Mouse (Mus musculus): ENCODE results near the gene Mymk. TPM values are rescaled to one million over a fixed set of nuclear protein-coding genes. Genes with fewer than 3 reads are reported as not detected.

Gene Mymk
- polyA plus RNA-seq, 1 experiment from 2014 or later = 11.5 TPM

- Histone ChIP-seq H3K4me2 (ENCODE audit: low read depth) (no peak overlapping the region), H3K9ac (ENCODE audit: low read length) (no peak overlapping the region), H3K4me1 (ENCODE audit: control insufficient read depth, insufficient read depth, low read length) (peaks cover 19% of the 10 kb centered on the region), H3K27ac (ENCODE audit: low read depth, low read length) (no peak overlapping the region), H3K9me3 (ENCODE audit: control insufficient read depth, low read length) (no peaks in the 10 kb centered on the region), H3K36me3 (ENCODE audit: control insufficient read depth, insufficient read depth, low read length) (no peaks in the 10 kb centered on the region), H3K27me3 (ENCODE audit: control insufficient read depth, insufficient read depth, low read length) (no peaks in the 10 kb centered on the region), H3K4me3 (ENCODE audit: low read depth, low read length) (no peak overlapping the region)
- WGBS = 70% methylated on average over 3 of the region's 3 CpGs
- DNase-seq (ENCODE audit: low spot score) = peak; percentile 37
- no peak for ATAC-seq (ENCODE audit: insufficient read depth, low FRiP score, low TSS enrichment)
Observed at GRCm38 (mm10) chr2:27075485-27075884, 3.5 kb upstream of the Mymk start.

- Histone ChIP-seq H3K27me3 (ENCODE audit: control insufficient read depth, insufficient read depth, low read length) (no peaks in the 10 kb centered on the region), H3K27ac (ENCODE audit: low read depth, low read length) (no peak overlapping the region), H3K36me3 (ENCODE audit: control insufficient read depth, insufficient read depth, low read length) (no peaks in the 10 kb centered on the region), H3K9ac (ENCODE audit: low read length) (no peak overlapping the region), H3K4me3 (ENCODE audit: low read depth, low read length) (no peak overlapping the region), H3K4me1 (ENCODE audit: control insufficient read depth, insufficient read depth, low read length) (peaks cover 19% of the 10 kb centered on the region), H3K9me3 (ENCODE audit: control insufficient read depth, low read length) (no peaks in the 10 kb centered on the region), H3K4me2 (ENCODE audit: low read depth) (no peak overlapping the region)
- DNase-seq (ENCODE audit: low spot score) = no peak
- WGBS = 76% methylated on average over 4 of the region's 4 CpGs
- no peak for ATAC-seq (ENCODE audit: insufficient read depth, low FRiP score, low TSS enrichment)
Observed at GRCm38 (mm10) chr2:27074804-27075203, 2.8 kb upstream of the Mymk start.

- Histone ChIP-seq H3K4me3 (ENCODE audit: low read depth, low read length) (no peak overlapping the region), H3K9ac (ENCODE audit: low read length) (no peak overlapping the region), H3K4me2 (ENCODE audit: low read depth) (no peak overlapping the region), H3K4me1 (ENCODE audit: control insufficient read depth, insufficient read depth, low read length) (peaks cover 9% of the 10 kb centered on the region; the same call in 1 of the 2 replicates), H3K27me3 (ENCODE audit: control insufficient read depth, insufficient read depth, low read length) (no peaks in the 10 kb centered on the region), H3K27ac (ENCODE audit: low read depth, low read length) (no peak overlapping the region), H3K9me3 (ENCODE audit: control insufficient read depth, low read length) (no peaks in the 10 kb centered on the region), H3K36me3 (ENCODE audit: control insufficient read depth, insufficient read depth, low read length) (no peaks in the 10 kb centered on the region)
- 69% methylated on average over 4 of the region's 4 CpGs for WGBS
- no peak for ATAC-seq (ENCODE audit: insufficient read depth, low FRiP score, low TSS enrichment)
- no peak for DNase-seq (ENCODE audit: low spot score)
Observed at GRCm38 (mm10) chr2:27073407-27073806, 1.4 kb upstream of the Mymk start.

- H3K4me1 ChIP-seq (ENCODE audit: control insufficient read depth, insufficient read depth, low read length) = peaks cover 8% of the 10 kb centered on the region; the same call in 1 of the 2 replicates
- H3K27ac ChIP-seq (ENCODE audit: low read depth, low read length) = no peak overlapping the region
- 57% methylated on average over 4 of the region's 4 CpGs for WGBS
- no peak for DNase-seq (ENCODE audit: low spot score)
- no peak overlapping the region for H3K9ac ChIP-seq (ENCODE audit: low read length)
- no peak overlapping the region for H3K4me2 ChIP-seq (ENCODE audit: low read depth)
- H3K36me3 ChIP-seq (ENCODE audit: control insufficient read depth, insufficient read depth, low read length) = no peaks in the 10 kb centered on the region
- H3K9me3 ChIP-seq (ENCODE audit: control insufficient read depth, low read length) = no peaks in the 10 kb centered on the region
- H3K27me3 ChIP-seq (ENCODE audit: control insufficient read depth, insufficient read depth, low read length) = no peaks in the 10 kb centered on the region
- ATAC-seq (ENCODE audit: insufficient read depth, low FRiP score, low TSS enrichment) = no peak
- no peak overlapping the region for H3K4me3 ChIP-seq (ENCODE audit: low read depth, low read length)
Observed at GRCm38 (mm10) chr2:27071137-27071536, 842 bp downstream of the Mymk start.

GRCm38 (mm10) chr2:27070247-27070813 lies 1.6 kb downstream of the Mymk start:
- H3K9me3 ChIP-seq (ENCODE audit: control insufficient read depth, low read length) = no peaks in the 10 kb centered on the region
- no peaks in the 10 kb centered on the region for H3K27me3 ChIP-seq (ENCODE audit: control insufficient read depth, insufficient read depth, low read length)
- H3K4me2 ChIP-seq (ENCODE audit: low read depth) = no peak overlapping the region
- no peak overlapping the region for H3K9ac ChIP-seq (ENCODE audit: low read length)
- H3K27ac ChIP-seq (ENCODE audit: low read depth, low read length) = no peak overlapping the region
- ATAC-seq (ENCODE audit: insufficient read depth, low FRiP score, low TSS enrichment) = no peak
- H3K4me1 ChIP-seq (ENCODE audit: control insufficient read depth, insufficient read depth, low read length) = peaks cover 8% of the 10 kb centered on the region; the same call in 1 of the 2 replicates
- no peaks in the 10 kb centered on the region for H3K36me3 ChIP-seq (ENCODE audit: control insufficient read depth, insufficient read depth, low read length)
- H3K4me3 ChIP-seq (ENCODE audit: low read depth, low read length) = no peak overlapping the region
- no peak for DNase-seq (ENCODE audit: low spot score)
- 84% methylated on average over 2 of the region's 2 CpGs for WGBS

- ATAC-seq (ENCODE audit: insufficient read depth, low FRiP score, low TSS enrichment) = no peak
- no peak overlapping the region for H3K9ac ChIP-seq (ENCODE audit: low read length)
- no peaks in the 10 kb centered on the region for H3K36me3 ChIP-seq (ENCODE audit: control insufficient read depth, insufficient read depth, low read length)
- H3K4me2 ChIP-seq (ENCODE audit: low read depth) = no peak overlapping the region
- no peak overlapping the region for H3K27ac ChIP-seq (ENCODE audit: low read depth, low read length)
- H3K27me3 ChIP-seq (ENCODE audit: control insufficient read depth, insufficient read depth, low read length) = no peaks in the 10 kb centered on the region
- H3K9me3 ChIP-seq (ENCODE audit: control insufficient read depth, low read length) = no peaks in the 10 kb centered on the region
- H3K4me3 ChIP-seq (ENCODE audit: low read depth, low read length) = no peak overlapping the region
- WGBS = 42% methylated on average over 3 of the region's 3 CpGs
- peaks cover 8% of the 10 kb centered on the region; the same call in 1 of the 2 replicates for H3K4me1 ChIP-seq (ENCODE audit: control insufficient read depth, insufficient read depth, low read length)
- peak; percentile 46 for DNase-seq (ENCODE audit: low spot score)
Observed at GRCm38 (mm10) chr2:27069646-27070045, 2.3 kb downstream of the Mymk start.

- Histone ChIP-seq H3K27ac (ENCODE audit: low read depth, low read length) (no peak overlapping the region), H3K9me3 (ENCODE audit: control insufficient read depth, low read length) (no peaks in the 10 kb centered on the region), H3K9ac (ENCODE audit: low read length) (no peak overlapping the region), H3K4me2 (ENCODE audit: low read depth) (no peak overlapping the region), H3K4me3 (ENCODE audit: low read depth, low read length) (no peak overlapping the region), H3K27me3 (ENCODE audit: control insufficient read depth, insufficient read depth, low read length) (no peaks in the 10 kb centered on the region), H3K36me3 (ENCODE audit: control insufficient read depth, insufficient read depth, low read length) (no peaks in the 10 kb centered on the region), H3K4me1 (ENCODE audit: control insufficient read depth, insufficient read depth, low read length) (peaks cover 7% of the 10 kb centered on the region; the same call in 1 of the 2 replicates)
- DNase-seq (ENCODE audit: low spot score) (no peak), ATAC-seq (ENCODE audit: insufficient read depth, low FRiP score, low TSS enrichment) (no peak)
- WGBS = 37% methylated on average over 2 of the region's 2 CpGs
Observed at GRCm38 (mm10) chr2:27067996-27068395, 4.0 kb downstream of the Mymk start.

GRCm38 (mm10) chr2:27067124-27067523 lies 4.9 kb downstream of the Mymk start:
- 81% methylated on average over 2 of the region's 2 CpGs for WGBS
- no peak overlapping the region for H3K9ac ChIP-seq (ENCODE audit: low read length)
- ATAC-seq (ENCODE audit: insufficient read depth, low FRiP score, low TSS enrichment) (no peak), DNase-seq (ENCODE audit: low spot score) (no peak)
- no peak overlapping the region for H3K4me2 ChIP-seq (ENCODE audit: low read depth)
- no peaks in the 10 kb centered on the region for H3K27me3 ChIP-seq (ENCODE audit: control insufficient read depth, insufficient read depth, low read length)
- H3K4me3 ChIP-seq (ENCODE audit: low read depth, low read length) = no peak overlapping the region
- no peak overlapping the region for H3K27ac ChIP-seq (ENCODE audit: low read depth, low read length)
- H3K36me3 ChIP-seq (ENCODE audit: control insufficient read depth, insufficient read depth, low read length) = no peaks in the 10 kb centered on the region
- peaks cover 4% of the 10 kb centered on the region; the same call in 1 of the 2 replicates for H3K4me1 ChIP-seq (ENCODE audit: control insufficient read depth, insufficient read depth, low read length)
- H3K9me3 ChIP-seq (ENCODE audit: control insufficient read depth, low read length) = no peaks in the 10 kb centered on the region

GRCm38 (mm10) chr2:27059187-27059586 lies 12.8 kb downstream of the Mymk start:
- ATAC-seq (ENCODE audit: insufficient read depth, low FRiP score, low TSS enrichment) = no peak
- WGBS = 82% methylated on average over 9 of the region's 9 CpGs

More at GRCm38 (mm10) chr2:27059187-27059586, 12.8 kb downstream of the Mymk start:
- Histone ChIP-seq H3K27ac (ENCODE audit: low read depth, low read length) (no peak overlapping the region), H3K4me2 (ENCODE audit: low read depth) (no peak overlapping the region), H3K4me3 (ENCODE audit: low read depth, low read length) (no peak overlapping the region), H3K9ac (ENCODE audit: low read length) (no peak overlapping the region), H3K27me3 (ENCODE audit: control insufficient read depth, insufficient read depth, low read length) (no peaks in the 10 kb centered on the region), H3K9me3 (ENCODE audit: control insufficient read depth, low read length) (no peaks in the 10 kb centered on the region), H3K36me3 (ENCODE audit: control insufficient read depth, insufficient read depth, low read length) (no peaks in the 10 kb centered on the region), H3K4me1 (ENCODE audit: control insufficient read depth, insufficient read depth, low read length) (no peaks in the 10 kb centered on the region)
- no peak for DNase-seq (ENCODE audit: low spot score)

Data from neural tube, embryonic 11.5 days (tissue).